Mouse (Mus musculus) stomach, embryonic 16.5 days (tissue): ENCODE measurements at regions not wholly inside any gene's neighbourhood (a gene's known extent, or its start where the extent isn't known, plus 50 kb on each side); places are given as distances from the start of the nearest gene placed in this dataset.
A peak's percentile ranks its signal among the peaks of the same experiment; 100 is the strongest.

Experiments used
- ATAC-seq: fragments of 200-750 bp; cut with Nextera tagmentation; 2 replicates; pipeline ENCODE4 v1.8.0; 2017; ENCODE audit warnings: moderate number of reproducible peaks, moderate TSS enrichment; ENCODE audit not compliant: insufficient read depth, low FRiP score
- H3K27ac ChIP-seq: fragments of 300-500 bp; sonication (generic); 2 replicates; pipeline ENCODE4 v1.5.1; 2014; ENCODE audit warnings: low read length
- H3K27me3 ChIP-seq: fragments of 300-500 bp; sonication (generic); 2 replicates; pipeline ENCODE4 v1.6.1; 2014; ENCODE audit warnings: low read length, control low read depth, mixed read lengths; ENCODE audit not compliant: control insufficient read depth, insufficient read depth
- H3K36me3 ChIP-seq: fragments of 300-500 bp; sonication (generic); 2 replicates; pipeline ENCODE4 v1.6.1; 2014; ENCODE audit warnings: low read length; ENCODE audit not compliant: control insufficient read depth, insufficient read depth
- H3K4me1 ChIP-seq: fragments of 300-500 bp; sonication (generic); 2 replicates; pipeline ENCODE4 v1.6.1; 2014; ENCODE audit warnings: low read length, control low read depth, mixed read lengths; ENCODE audit not compliant: control insufficient read depth, insufficient read depth
- H3K4me2 ChIP-seq: fragments of 300-500 bp; sonication (generic); 2 replicates; pipeline ENCODE4 v1.6.1; 2014; ENCODE audit warnings: low read depth, low read length, mixed read lengths
- H3K4me3 ChIP-seq: fragments of 300-500 bp; sonication (generic); replicated peaks from 2 replicates; pipeline ENCODE4 v1.5.1; 2014; ENCODE audit warnings: mild to moderate bottlenecking, low read length
- H3K9ac ChIP-seq: fragments of 300-500 bp; sonication (generic); 2 replicates; pipeline ENCODE4 v1.6.1; 2014; ENCODE audit warnings: low read length
- H3K9me3 ChIP-seq: fragments of 300-500 bp; sonication (generic); replicated peaks from 2 replicates; pipeline ENCODE4 v1.6.1; 2016; ENCODE audit warnings: low read length, control low read depth; ENCODE audit not compliant: control insufficient read depth
- WGBS: fragments of 180-500 bp; shearing (Covaris S2); extraction: QIAGEN DNeasy Blood & Tissue Kit; methylation state at CpG from one replicate; pipeline ENCODE4 v1.1.7; 2014; 5-methylcytosine and 5-hydroxymethylcytosine counted together

DNA sequence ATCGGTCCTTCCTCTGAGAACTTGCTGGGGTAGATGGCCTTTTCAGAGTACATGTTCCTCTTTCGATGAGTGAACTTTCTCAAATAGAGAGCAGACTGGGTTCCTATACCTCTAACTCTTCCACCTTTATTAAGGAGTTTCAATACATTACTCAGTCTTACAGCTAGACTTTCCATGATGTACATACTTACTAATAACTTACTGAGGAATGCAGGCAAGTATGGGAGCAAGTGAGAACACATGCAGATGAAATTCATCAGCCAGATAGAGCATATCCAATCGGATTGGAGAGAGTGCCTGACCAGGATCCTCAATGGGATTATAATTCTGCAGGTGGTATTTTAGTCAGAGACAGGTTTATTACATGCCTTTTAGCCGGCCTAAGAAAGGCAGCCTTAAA lies 292.2 kb upstream of the Large1 start:
- Histone ChIP-seq H3K27me3 (no peaks in the 10 kb centered on the region), H3K4me1 (no peaks in the 10 kb centered on the region), H3K4me2 (no peak overlapping the region), H3K36me3 (no peaks in the 10 kb centered on the region), H3K4me3 (no peak overlapping the region), H3K27ac (no peak overlapping the region), H3K9me3 (no peaks in the 10 kb centered on the region), H3K9ac (no peak overlapping the region)
- ATAC-seq, result no peak
- 84% methylated on average over 4 of the region's 4 CpGs for WGBS

DNA sequence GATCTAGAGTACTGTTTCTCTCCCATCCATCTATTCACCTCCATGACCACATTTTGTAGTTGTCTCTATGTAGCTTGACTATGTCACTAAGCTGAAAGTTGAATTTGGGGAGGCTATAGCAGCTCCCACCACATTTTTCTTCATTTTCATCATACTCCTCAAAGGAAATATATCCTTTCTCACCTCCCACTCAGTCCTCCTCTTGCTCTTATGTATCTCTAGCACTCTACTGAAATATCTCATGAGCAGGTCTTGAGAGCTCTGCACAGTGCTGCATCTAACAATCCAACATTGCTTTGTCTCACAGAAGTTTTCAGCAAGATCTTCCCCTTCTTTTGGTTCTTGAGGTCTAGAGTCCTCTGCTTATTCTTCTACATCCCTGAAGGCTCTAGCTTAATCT lies 273.5 kb upstream of the Large1 start:
- no peak for ATAC-seq

DNA sequence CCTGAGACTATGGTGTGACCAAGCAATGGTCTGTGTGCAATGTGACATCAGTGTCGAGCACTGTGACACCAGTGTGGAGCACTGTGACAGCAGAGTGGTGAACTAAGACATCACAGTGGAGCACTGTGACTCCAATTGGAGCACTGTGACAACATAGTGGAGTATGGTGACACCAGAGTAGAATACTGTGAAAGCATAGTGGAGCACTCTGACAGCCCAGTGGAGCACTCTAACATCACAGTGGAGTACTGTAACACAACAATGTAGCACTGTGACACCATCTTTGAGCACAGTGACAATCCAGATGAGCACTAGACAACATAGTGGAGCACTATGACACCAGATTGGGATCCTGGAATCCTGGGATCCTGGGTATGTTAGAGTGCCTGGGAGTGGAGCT lies 265.6 kb upstream of the Large1 start:
- Histone ChIP-seq H3K36me3 (no peaks in the 10 kb centered on the region), H3K4me2 (no peak overlapping the region), H3K27me3 (no peaks in the 10 kb centered on the region), H3K9me3 (peaks cover 6% of the 10 kb centered on the region), H3K9ac (no peak overlapping the region), H3K27ac (no peak overlapping the region), H3K4me1 (no peaks in the 10 kb centered on the region), H3K4me3 (no peak overlapping the region)
- ATAC-seq, result peak; percentile 71
- 78% methylated on average over 1 of the region's 1 CpGs for WGBS

More for the DNA sequence above, 273.5 kb upstream of the Large1 start:
- no peak overlapping the region for H3K9ac ChIP-seq
- no peaks in the 10 kb centered on the region for H3K36me3 ChIP-seq
- H3K9me3 ChIP-seq, result no peaks in the 10 kb centered on the region
- H3K4me3 ChIP-seq, result no peak overlapping the region
- H3K27me3 ChIP-seq, result no peaks in the 10 kb centered on the region
- no peak overlapping the region for H3K4me2 ChIP-seq
- H3K27ac ChIP-seq, result no peak overlapping the region
- H3K4me1 ChIP-seq, result no peaks in the 10 kb centered on the region

DNA sequence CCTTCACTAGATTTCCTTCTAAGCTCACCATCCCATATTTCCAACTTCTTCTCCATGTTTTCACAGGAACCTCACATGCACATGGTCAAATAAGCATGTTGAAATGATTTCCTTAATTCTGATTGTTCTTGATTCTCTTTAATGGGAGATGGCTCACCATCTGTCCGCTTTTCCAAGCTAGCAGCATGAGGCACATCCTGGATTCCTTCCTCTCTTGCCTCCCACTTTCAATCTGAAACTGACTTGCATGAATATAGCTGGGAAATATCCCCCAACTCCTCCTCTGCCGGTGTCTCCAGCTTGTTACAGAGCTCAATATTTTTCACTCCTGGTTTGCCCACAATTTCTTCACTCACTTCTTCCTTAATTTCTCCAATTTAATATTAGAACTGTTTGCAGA lies 261.3 kb upstream of the Large1 start:
- no peak overlapping the region for H3K4me2 ChIP-seq
- no peak overlapping the region for H3K27ac ChIP-seq
- H3K9me3 ChIP-seq, result peaks cover 6% of the 10 kb centered on the region
- WGBS, result 75% methylated on average over 2 of the region's 2 CpGs
- H3K36me3 ChIP-seq, result no peaks in the 10 kb centered on the region
- no peak overlapping the region for H3K4me3 ChIP-seq
- H3K9ac ChIP-seq, result no peak overlapping the region
- H3K4me1 ChIP-seq, result no peaks in the 10 kb centered on the region
- no peaks in the 10 kb centered on the region for H3K27me3 ChIP-seq
- ATAC-seq, result no peak

DNA sequence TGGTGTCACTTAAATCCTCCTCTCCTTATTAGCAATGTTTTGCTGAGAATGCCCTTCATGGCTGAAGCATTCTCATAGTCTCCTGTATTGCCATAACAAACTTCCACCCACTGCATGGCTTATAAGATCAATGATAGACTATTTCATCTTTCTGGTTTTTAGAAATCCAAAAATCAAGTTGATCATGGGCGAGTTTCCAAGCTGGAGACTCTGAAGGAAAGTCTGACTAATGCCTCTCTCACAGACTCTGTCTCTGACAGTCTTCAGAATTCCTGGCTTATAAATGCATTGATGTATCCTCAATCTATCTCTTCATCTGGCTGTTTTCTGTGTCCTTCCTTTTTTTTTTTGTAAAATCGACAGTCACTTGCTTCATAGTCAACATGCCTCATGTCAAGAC lies 260.8 kb upstream of the Large1 start:
- no peak for ATAC-seq

DNA sequence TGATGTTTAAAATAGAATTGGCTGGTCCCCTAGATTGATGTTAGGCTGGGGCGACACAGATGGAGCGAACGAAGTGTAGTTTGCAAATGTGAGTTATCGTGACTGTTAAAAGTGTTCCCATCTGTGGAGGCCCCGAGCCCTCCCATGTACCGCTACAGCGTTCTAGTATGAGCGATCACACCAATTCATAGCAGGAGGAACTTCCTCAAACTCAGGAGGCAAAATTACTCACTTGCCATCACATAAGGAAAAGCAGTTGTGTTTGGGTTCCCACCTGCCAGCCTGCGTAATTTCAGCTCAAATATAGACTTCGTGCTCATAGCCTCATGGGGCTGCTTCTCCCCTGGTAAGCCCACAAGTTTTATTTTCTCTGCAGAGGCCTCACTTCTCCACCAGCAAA lies 258.2 kb upstream of the Large1 start:
- Histone ChIP-seq H3K27me3 (no peaks in the 10 kb centered on the region), H3K9ac (no peak overlapping the region), H3K4me2 (no peak overlapping the region), H3K36me3 (no peaks in the 10 kb centered on the region), H3K4me1 (no peaks in the 10 kb centered on the region), H3K27ac (no peak overlapping the region), H3K9me3 (no peaks in the 10 kb centered on the region), H3K4me3 (no peak overlapping the region)
- WGBS, result 88% methylated on average over 10 of the region's 10 CpGs
- no peak for ATAC-seq

More for the DNA sequence above, 260.8 kb upstream of the Large1 start:
- H3K9ac ChIP-seq, result no peak overlapping the region
- H3K27me3 ChIP-seq, result no peaks in the 10 kb centered on the region
- WGBS, result 50% methylated on average over 2 of the region's 2 CpGs
- no peak overlapping the region for H3K27ac ChIP-seq
- no peak overlapping the region for H3K4me2 ChIP-seq
- peaks cover 5% of the 10 kb centered on the region for H3K9me3 ChIP-seq
- no peak overlapping the region for H3K4me3 ChIP-seq
- H3K4me1 ChIP-seq, result no peaks in the 10 kb centered on the region
- H3K36me3 ChIP-seq, result no peaks in the 10 kb centered on the region

DNA sequence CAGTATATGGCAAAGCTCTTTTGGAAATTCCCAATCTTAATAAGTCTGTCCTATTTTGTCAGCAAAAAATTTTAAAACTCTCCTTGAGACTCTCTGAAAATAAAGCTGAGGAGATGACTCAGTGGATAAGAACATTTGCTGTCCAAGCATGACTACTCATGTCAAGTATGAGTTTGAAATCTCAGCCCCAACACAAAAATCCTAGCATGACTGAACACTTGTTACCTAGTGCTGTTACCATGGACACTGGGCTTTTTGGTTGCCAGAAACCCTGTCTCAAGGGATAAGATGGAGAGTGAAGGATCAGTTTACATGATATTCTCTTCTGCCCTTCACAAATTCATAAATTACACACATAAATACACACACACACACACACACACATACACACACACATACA lies 217.3 kb upstream of the Large1 start:
- no peaks in the 10 kb centered on the region for H3K27me3 ChIP-seq
- no peak for ATAC-seq
- H3K36me3 ChIP-seq, result no peaks in the 10 kb centered on the region
- H3K9ac ChIP-seq, result no peak overlapping the region
- no peak overlapping the region for H3K27ac ChIP-seq
- H3K4me1 ChIP-seq, result no peaks in the 10 kb centered on the region
- no peak overlapping the region for H3K4me2 ChIP-seq
- no peak overlapping the region for H3K4me3 ChIP-seq
- H3K9me3 ChIP-seq, result no peaks in the 10 kb centered on the region

DNA sequence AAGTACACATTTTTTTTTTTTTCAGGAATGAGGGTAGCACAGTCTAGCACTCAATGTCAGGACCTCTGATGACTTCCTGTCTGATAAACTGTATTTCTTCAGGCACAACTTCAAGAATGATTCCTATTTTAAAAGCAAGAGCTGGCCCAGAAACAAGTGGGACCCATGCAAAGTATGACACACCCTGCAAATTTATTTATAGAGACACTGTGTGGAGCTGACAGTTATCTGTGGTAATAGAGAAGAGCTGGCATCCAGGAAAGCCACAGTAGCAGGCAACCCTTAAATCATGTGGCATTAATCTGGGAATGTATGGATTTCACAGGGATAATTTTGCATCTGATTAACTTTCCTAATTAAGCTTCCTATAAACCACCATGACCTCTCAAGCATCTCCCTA lies 216.6 kb upstream of the Large1 start:
- ATAC-seq, result no peak
- no peaks in the 10 kb centered on the region for H3K27me3 ChIP-seq
- no peak overlapping the region for H3K9ac ChIP-seq
- no peaks in the 10 kb centered on the region for H3K9me3 ChIP-seq
- H3K36me3 ChIP-seq, result no peaks in the 10 kb centered on the region
- no peak overlapping the region for H3K4me2 ChIP-seq
- no peaks in the 10 kb centered on the region for H3K4me1 ChIP-seq
- H3K27ac ChIP-seq, result no peak overlapping the region
- no peak overlapping the region for H3K4me3 ChIP-seq
